Mouse (Mus musculus): ENCODE results near the gene Il4ra. TPM values are rescaled to one million over a fixed set of nuclear protein-coding genes. Genes with fewer than 3 reads are reported as not detected.

Il4ra gene
- total RNA-seq, 2 experiments from 2014 or later: 7.3 to 9.6 TPM

DNA sequence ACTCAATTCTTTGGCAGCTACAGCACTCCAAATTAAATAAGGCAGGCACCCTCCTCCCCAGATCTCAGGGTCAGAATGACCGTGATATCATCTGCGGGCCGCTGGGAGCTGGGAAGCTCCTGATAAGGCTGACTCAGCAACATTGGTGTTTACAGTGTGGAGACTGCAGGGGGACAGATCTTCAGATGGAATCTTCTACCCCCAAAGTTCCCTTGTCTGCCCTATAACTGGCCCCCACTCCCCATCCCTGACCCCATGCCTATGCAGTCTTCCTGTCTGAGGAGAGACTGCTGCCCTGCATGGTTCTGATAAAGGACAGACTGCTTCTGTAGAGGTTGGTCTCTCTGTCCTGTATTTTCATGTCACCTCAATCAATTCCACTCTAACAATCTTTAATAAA lies 28.9 kb upstream of the Il4ra start:
- TF ChIP-seq CTCF (IDR thresholded peaks at IDR 0.05): no peak
- H3K4me3 ChIP-seq: no peak overlapping the region
- H3K27ac ChIP-seq: no peak overlapping the region
- intact Hi-C loops (cut with DNase I): no loop called here
- no peak for DNase-seq (ENCODE audit: extremely low spot score in 1 of 2, low spot score in 2 of 2)

DNA sequence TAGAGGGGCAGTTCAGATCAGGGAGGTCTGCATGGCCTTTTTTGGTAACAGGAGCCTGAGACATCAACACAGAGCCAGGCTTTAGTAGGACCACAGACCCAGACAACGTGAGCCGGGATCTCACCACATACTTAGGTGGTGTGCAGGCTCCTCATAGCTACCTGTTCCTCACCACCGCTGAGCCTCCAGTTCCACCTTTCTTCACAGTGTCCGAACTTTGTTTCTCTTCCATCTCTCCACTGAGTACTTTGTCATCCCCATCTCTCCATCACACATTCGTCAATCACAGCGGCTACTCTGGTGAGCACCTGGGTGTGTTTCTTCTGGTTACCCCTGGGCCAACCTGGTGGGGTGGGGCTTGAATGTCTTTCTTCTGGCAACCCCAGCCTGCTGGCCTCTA lies 24.7 kb upstream of the Il4ra start:
- Histone ChIP-seq H3K4me3 (no peak overlapping the region), H3K27ac (no peak overlapping the region)
- intact Hi-C loops (cut with DNase I): no loop called here
- TF ChIP-seq CTCF (IDR thresholded peaks at IDR 0.05): no peak
- DNase-seq (ENCODE audit: extremely low spot score in 1 of 2, low spot score in 2 of 2): no peak

GRCm38 (mm10) chr7:125527901-125528580 lies 23.9 kb upstream of the Il4ra start:
- no peak for TF ChIP-seq CTCF (IDR thresholded peaks at IDR 0.05)

GRCm38 (mm10) chr7:125539351-125539750 lies 12.6 kb upstream of the Il4ra start:
- no peak for DNase-seq (ENCODE audit: extremely low spot score in 1 of 2, low spot score in 2 of 2)
- intact Hi-C loops (cut with DNase I): no loop called here
- Histone ChIP-seq H3K4me3 (no peak overlapping the region), H3K27ac (no peak overlapping the region)
- TF ChIP-seq CTCF (IDR thresholded peaks at IDR 0.05): no peak

More at GRCm38 (mm10) chr7:125527901-125528580, 23.9 kb upstream of the Il4ra start:
- Histone ChIP-seq H3K27ac (no peak overlapping the region), H3K4me3 (no peak overlapping the region)
- intact Hi-C loops (cut with DNase I): no loop called here
- DNase-seq (ENCODE audit: extremely low spot score in 1 of 2, low spot score in 2 of 2): no peak

DNA sequence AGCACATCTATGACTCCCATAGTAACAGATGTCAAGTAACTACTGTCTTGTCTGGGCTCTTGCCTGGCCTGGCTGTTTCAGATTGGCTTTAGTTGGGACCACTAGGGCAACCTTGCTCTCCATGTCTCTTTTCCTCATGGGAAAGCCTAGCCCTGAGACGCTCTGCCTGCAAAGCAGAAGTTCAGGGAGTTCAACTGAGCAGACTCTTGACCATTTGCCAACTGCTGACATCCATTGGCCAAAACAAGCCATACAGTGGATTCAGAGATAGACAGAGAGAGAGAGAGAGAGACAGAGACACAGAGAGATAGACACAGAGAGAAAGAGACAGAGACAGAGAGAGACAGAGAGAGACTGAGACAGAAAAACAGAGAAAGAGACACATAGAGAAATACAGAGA lies 10.9 kb upstream of the Il4ra start:
- no peak for TF ChIP-seq CTCF (IDR thresholded peaks at IDR 0.05)
- Histone ChIP-seq H3K27ac (no peak overlapping the region), H3K4me3 (no peak overlapping the region)
- intact Hi-C loops (cut with DNase I): loop anchor here (2.0 kb wide), 1 partner anchor 16 kb away; no protein-coding TSS in a partner anchor
- DNase-seq (ENCODE audit: extremely low spot score in 1 of 2, low spot score in 2 of 2): no peak

DNA sequence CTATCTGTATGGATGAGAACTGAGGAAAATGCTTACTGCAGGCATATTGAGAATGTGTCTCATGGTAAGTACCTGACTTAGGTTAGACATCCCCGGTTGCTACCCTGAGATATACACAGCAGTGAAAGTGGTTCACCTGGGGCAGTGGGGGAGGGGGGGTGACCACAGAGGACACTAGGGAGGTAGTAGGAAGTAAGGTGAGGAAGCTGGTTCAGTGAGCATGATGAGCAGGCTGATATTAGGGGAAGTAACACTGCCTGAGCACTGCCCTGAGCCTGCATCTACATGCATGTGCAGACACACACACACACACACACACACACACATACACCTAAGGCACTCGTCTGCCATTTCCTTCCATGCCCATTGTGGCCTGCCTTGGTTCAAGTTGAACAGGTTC lies 10.1 kb upstream of the Il4ra start:
- no peak for TF ChIP-seq CTCF (IDR thresholded peaks at IDR 0.05)
- Histone ChIP-seq H3K27ac (no peak overlapping the region), H3K4me3 (no peak overlapping the region)
- intact Hi-C loops (cut with DNase I): loop anchor here (2.0 kb wide), 1 partner anchor 17 kb away; no protein-coding TSS in a partner anchor
- no peak for DNase-seq (ENCODE audit: extremely low spot score in 1 of 2, low spot score in 2 of 2)

- Histone ChIP-seq H3K4me3 (no peak overlapping the region), H3K27ac (no peak overlapping the region)
- intact Hi-C loops (cut with DNase I): no loop called here
- no peak for DNase-seq (ENCODE audit: extremely low spot score in 1 of 2, low spot score in 2 of 2)
- TF ChIP-seq CTCF (IDR thresholded peaks at IDR 0.05): no peak
Observed at GRCm38 (mm10) chr7:125542335-125543050, 9.4 kb upstream of the Il4ra start.

GRCm38 (mm10) chr7:125543497-125543896 lies 8.4 kb upstream of the Il4ra start:
- Histone ChIP-seq H3K27ac (no peak overlapping the region), H3K4me3 (no peak overlapping the region)
- intact Hi-C loops (cut with DNase I): no loop called here
- no peak for TF ChIP-seq CTCF (IDR thresholded peaks at IDR 0.05)
- DNase-seq (ENCODE audit: extremely low spot score in 1 of 2, low spot score in 2 of 2): no peak

DNA sequence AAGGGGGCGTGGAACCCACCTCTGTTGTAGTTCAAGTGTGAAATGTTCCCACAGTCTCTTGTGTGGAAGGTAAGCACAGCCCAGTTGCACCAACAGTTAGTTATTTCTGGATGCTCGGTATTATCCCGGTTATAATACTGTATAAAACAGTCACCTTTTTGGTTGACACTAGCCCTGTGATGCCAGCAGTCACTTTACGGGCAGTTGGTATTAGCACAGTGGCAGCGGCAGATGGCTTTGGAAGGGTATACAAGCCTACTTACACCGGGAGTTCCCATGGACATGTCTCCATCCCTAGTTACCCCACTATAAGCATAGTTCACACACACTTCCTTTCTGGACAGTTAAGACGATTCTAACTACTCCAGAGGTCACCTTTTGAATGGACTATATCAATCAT lies 6.6 kb upstream of the Il4ra start:
- no peak overlapping the region for H3K4me3 ChIP-seq
- no peak for TF ChIP-seq CTCF (IDR thresholded peaks at IDR 0.05)
- no peak for DNase-seq (ENCODE audit: extremely low spot score in 1 of 2, low spot score in 2 of 2)
- H3K27ac ChIP-seq: no peak overlapping the region
- intact Hi-C loops (cut with DNase I): no loop called here

GRCm38 (mm10) chr7:125546727-125547126 lies 5.2 kb upstream of the Il4ra start:
- no peak for DNase-seq (ENCODE audit: extremely low spot score in 1 of 2, low spot score in 2 of 2)
- TF ChIP-seq CTCF (IDR thresholded peaks at IDR 0.05): no peak
- intact Hi-C loops (cut with DNase I): no loop called here
- no peak overlapping the region for H3K27ac ChIP-seq
- H3K4me3 ChIP-seq: no peak overlapping the region

GRCm38 (mm10) chr7:125549916-125550315 lies 2.0 kb upstream of the Il4ra start:
- Histone ChIP-seq H3K4me3 (no peak overlapping the region), H3K27ac (no peak overlapping the region)
- no peak for TF ChIP-seq CTCF (IDR thresholded peaks at IDR 0.05)
- intact Hi-C loops (cut with DNase I): loop anchor here (5.0 kb wide), 1 partner anchor 58 kb away; the partner anchor contains the start of gene Nsmce1
- DNase-seq (ENCODE audit: extremely low spot score in 1 of 2, low spot score in 2 of 2): no peak

DNA sequence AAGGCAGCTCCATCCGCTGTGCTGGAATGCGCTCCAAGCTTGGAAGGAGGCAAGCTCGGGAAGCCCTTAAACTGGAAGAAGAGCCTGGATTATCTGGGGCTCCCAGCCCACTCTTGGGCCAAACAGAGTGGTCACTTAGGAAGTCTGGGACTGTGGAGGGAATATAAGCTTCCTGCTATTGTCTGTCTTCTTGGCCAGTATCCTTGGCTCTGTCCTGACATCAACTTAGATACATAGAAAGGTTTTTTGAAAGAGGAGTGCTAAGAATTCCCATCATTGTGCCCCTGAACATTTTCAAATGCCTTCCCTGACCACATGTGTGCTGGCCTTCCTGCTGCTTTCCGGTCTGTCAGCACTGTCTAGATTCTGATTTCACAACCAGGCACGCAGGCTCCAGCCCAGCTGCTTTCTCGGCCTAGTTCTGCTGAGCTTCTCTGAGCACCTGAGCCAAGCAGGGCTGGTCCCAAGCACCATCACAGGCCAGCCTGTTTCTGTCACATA lies 989 bp upstream of the Il4ra start:
- TF ChIP-seq CTCF (IDR thresholded peaks at IDR 0.05): no peak

More for the DNA sequence above, 989 bp upstream of the Il4ra start:
- Histone ChIP-seq H3K27ac (no peak overlapping the region), H3K4me3 (no peak overlapping the region)
- DNase-seq (ENCODE audit: extremely low spot score in 1 of 2, low spot score in 2 of 2): no peak
- intact Hi-C loops (cut with DNase I): loop anchor here (5.0 kb wide), 1 partner anchor 59 kb away; the partner anchor contains the start of gene Nsmce1

All from left cerebral cortex, adult 2 months (tissue).